Mouse (Mus musculus) kidney, postnatal 0 days (tissue): ENCODE results near the gene Dgcr8. TPM values are rescaled to one million over a fixed set of nuclear protein-coding genes. Genes with fewer than 3 reads are reported as not detected.
"Not testable (repeated sequence)": the region's sequence is repeated elsewhere in the genome, so short reads cannot be mapped to it uniquely, and the experiment has no call there.

Experiments used
- ATAC-seq: fragments of 200-750 bp; cut with Nextera tagmentation; replicated peaks from 2 replicates; pipeline ENCODE4 v1.8.0; 2017; ENCODE audit warnings: low read depth, moderate number of reproducible peaks, moderate TSS enrichment, moderate library complexity; ENCODE audit not compliant: low FRiP score
- DNase-seq: peaks from one replicate; pipeline ENCODE4 v3.0.0-alpha.2; 2016; ENCODE audit warnings: low spot score
- H3K27ac ChIP-seq: fragments of 300-500 bp; sonication (generic); 2 replicates; pipeline ENCODE4 v1.5.1; 2014; ENCODE audit warnings: mild to moderate bottlenecking
- H3K27me3 ChIP-seq: fragments of 300-500 bp; sonication (generic); 2 replicates; pipeline ENCODE4 v1.6.1; 2014; ENCODE audit warnings: low read length, mixed read lengths; ENCODE audit not compliant: insufficient read depth
- H3K36me3 ChIP-seq: fragments of 300-500 bp; sonication (generic); 2 replicates; pipeline ENCODE4 v1.6.1; 2014; ENCODE audit warnings: low read length, mixed read lengths; ENCODE audit not compliant: insufficient read depth
- H3K4me1 ChIP-seq: fragments of 300-500 bp; sonication (generic); replicated peaks from 2 replicates; pipeline ENCODE4 v1.6.1; 2014; ENCODE audit warnings: antibody characterized with exemption, low read length, mixed read lengths; ENCODE audit not compliant: insufficient read depth
- H3K4me2 ChIP-seq: fragments of 300-500 bp; sonication (generic); 2 replicates; pipeline ENCODE4 v1.6.1; 2014; ENCODE audit warnings: mild to moderate bottlenecking, low read length, moderate library complexity, mixed read lengths
- H3K4me3 ChIP-seq: fragments of 300-500 bp; sonication (generic); replicated peaks from 2 replicates; pipeline ENCODE4 v1.5.1; 2014; ENCODE audit warnings: low read depth, low read length
- H3K9ac ChIP-seq: fragments of 300-500 bp; sonication (generic); 2 replicates; pipeline ENCODE4 v1.6.1; 2014; ENCODE audit warnings: low read depth, low read length
- H3K9me3 ChIP-seq: fragments of 300-500 bp; sonication (generic); replicated peaks from 2 replicates; pipeline ENCODE4 v1.6.1; 2016; ENCODE audit warnings: low read length, inconsistent platforms, mixed read lengths
- CTCF ChIP-seq: IDR thresholded peaks from 2 replicates; pipeline ENCODE4 v1.5.1; 2016; ENCODE audit warnings: antibody characterized with exemption, low read depth, mild to moderate bottlenecking, moderate library complexity
- WGBS: fragments of 180-500 bp; shearing (Covaris S2); extraction: QIAGEN DNeasy Blood & Tissue Kit; methylation state at CpG from one replicate; pipeline ENCODE4 v1.1.7; 2014; 5-methylcytosine and 5-hydroxymethylcytosine counted together
- polyA plus RNA-seq: library from polyadenylated mRNA; unstranded; fragments of >200 nt; fragmentation: Nextera tagmentation; extraction: Ambion mirVana; gene quantifications from 2 replicates; pipeline ENCODE4 v1.2.1, GENCODE M21; 2015

Dgcr8 gene
- polyA plus RNA-seq, 1 experiment from 2014 or later, result 15.6 TPM

- Histone ChIP-seq H3K36me3 (no peaks in the 10 kb centered on the region), H3K27me3 (no peaks in the 10 kb centered on the region), H3K4me3 (no peak overlapping the region), H3K4me2 (no peak overlapping the region), H3K27ac (no peak overlapping the region), H3K4me1 (no peaks in the 10 kb centered on the region), H3K9ac (no peak overlapping the region), H3K9me3 (no peaks in the 10 kb centered on the region)
- 87% methylated on average over 6 of the region's 6 CpGs for WGBS
- no peak for TF ChIP-seq CTCF
- ATAC-seq, result no peak
- DNase-seq, result no peak
Observed at GRCm38 (mm10) chr16:18324031-18324430, 35.0 kb upstream of the Dgcr8 start.

DNA sequence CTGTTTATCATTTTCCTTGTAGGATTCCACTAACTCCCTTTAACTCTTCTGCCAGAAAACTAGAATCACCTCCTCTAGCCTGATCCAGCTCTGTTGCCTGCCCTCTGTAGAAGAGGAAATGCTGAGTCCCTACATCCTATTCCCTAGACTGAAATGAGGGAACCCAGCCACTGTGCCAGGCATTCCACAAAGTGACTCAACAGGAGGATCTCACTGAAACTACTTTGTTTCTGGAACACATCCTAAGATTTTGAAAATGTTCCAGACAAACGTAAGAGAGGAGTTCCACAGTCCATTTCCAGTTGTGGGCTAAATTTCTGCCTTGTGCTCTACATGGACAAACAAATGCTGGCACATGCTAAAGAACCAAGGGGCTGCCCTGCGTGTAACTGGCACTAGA lies 34.4 kb upstream of the Dgcr8 start:
- ATAC-seq, result no peak
- 73% methylated on average over 2 of the region's 2 CpGs for WGBS

GRCm38 (mm10) chr16:18321443-18321842 lies 32.4 kb upstream of the Dgcr8 start:
- H3K4me1 ChIP-seq, result no peaks in the 10 kb centered on the region
- ATAC-seq (no peak), DNase-seq (no peak)
- no peaks in the 10 kb centered on the region for H3K9me3 ChIP-seq
- WGBS, result 84% methylated on average over 2 of the region's 2 CpGs
- no peaks in the 10 kb centered on the region for H3K36me3 ChIP-seq
- no peak overlapping the region for H3K4me2 ChIP-seq
- TF ChIP-seq CTCF, result no peak
- H3K9ac ChIP-seq, result no peak overlapping the region
- H3K27ac ChIP-seq, result no peak overlapping the region
- no peak overlapping the region for H3K4me3 ChIP-seq
- no peaks in the 10 kb centered on the region for H3K27me3 ChIP-seq

More for the DNA sequence above, 34.4 kb upstream of the Dgcr8 start:
- H3K27me3 ChIP-seq, result no peaks in the 10 kb centered on the region
- H3K27ac ChIP-seq, result no peak overlapping the region
- H3K9me3 ChIP-seq, result no peaks in the 10 kb centered on the region
- no peak for DNase-seq
- no peaks in the 10 kb centered on the region for H3K36me3 ChIP-seq
- no peaks in the 10 kb centered on the region for H3K4me1 ChIP-seq
- H3K4me2 ChIP-seq, result no peak overlapping the region
- H3K9ac ChIP-seq, result no peak overlapping the region
- TF ChIP-seq CTCF, result no peak
- no peak overlapping the region for H3K4me3 ChIP-seq

DNA sequence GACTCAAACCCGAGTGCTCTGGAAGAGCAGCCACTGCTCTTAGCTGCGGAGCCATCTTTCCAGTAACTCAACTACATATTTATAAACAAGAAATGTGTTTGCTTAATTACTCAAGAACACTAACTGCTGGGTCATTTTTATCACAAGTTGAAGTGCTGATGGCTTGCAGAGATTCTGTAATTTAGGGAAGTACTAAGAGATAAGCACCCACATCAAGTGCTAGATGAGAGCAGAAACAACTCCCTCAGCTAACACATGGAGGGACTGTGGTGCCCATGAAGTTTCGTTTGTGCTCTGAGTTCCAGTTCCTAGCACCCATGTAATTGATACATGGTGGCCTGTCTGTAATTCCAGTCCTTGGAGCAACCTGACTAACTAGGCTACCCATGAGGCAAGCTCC lies 29.9 kb upstream of the Dgcr8 start:
- ATAC-seq (no peak), DNase-seq (no peak)
- no peak overlapping the region for H3K27ac ChIP-seq
- no peaks in the 10 kb centered on the region for H3K9me3 ChIP-seq
- H3K4me1 ChIP-seq, result no peaks in the 10 kb centered on the region
- H3K4me3 ChIP-seq, result no peak overlapping the region
- no peak overlapping the region for H3K4me2 ChIP-seq
- no peaks in the 10 kb centered on the region for H3K36me3 ChIP-seq
- no peak for TF ChIP-seq CTCF
- H3K27me3 ChIP-seq, result no peaks in the 10 kb centered on the region
- WGBS, result 76% methylated on average over 3 of the region's 3 CpGs
- H3K9ac ChIP-seq, result no peak overlapping the region

- TF ChIP-seq CTCF, result no peak
- H3K27me3 ChIP-seq, result no peaks in the 10 kb centered on the region
- no peak overlapping the region for H3K4me3 ChIP-seq
- no peak for ATAC-seq
- no peaks in the 10 kb centered on the region for H3K9me3 ChIP-seq
- no peak overlapping the region for H3K9ac ChIP-seq
- no peaks in the 10 kb centered on the region for H3K4me1 ChIP-seq
- H3K4me2 ChIP-seq, result no peak overlapping the region
- WGBS, result 92% methylated on average over 1 of the region's 1 CpGs
- no peak overlapping the region for H3K27ac ChIP-seq
- H3K36me3 ChIP-seq, result peaks cover 3% of the 10 kb centered on the region; the same call in 1 of the 2 replicates
- DNase-seq, result no peak
Observed at GRCm38 (mm10) chr16:18308159-18308558, 19.1 kb upstream of the Dgcr8 start.

GRCm38 (mm10) chr16:18289614-18290013 lies 568 bp upstream of the Dgcr8 start:
- not testable (repeated sequence) for ATAC-seq

GRCm38 (mm10) chr16:18288581-18289061 lies 425 bp downstream of the Dgcr8 start:
- DNase-seq (peak; percentile 60), ATAC-seq (peak; percentile 86)
- no peaks in the 10 kb centered on the region for H3K27me3 ChIP-seq
- no peaks in the 10 kb centered on the region for H3K9me3 ChIP-seq
- H3K4me3 ChIP-seq, result peak overlapping the region; percentile 77
- under 1% methylated on average over 31 of the region's 31 CpGs for WGBS
- TF ChIP-seq CTCF, result no peak
- peak overlapping the region; percentile 94 for H3K9ac ChIP-seq
- peak overlapping the region; percentile 82 for H3K4me2 ChIP-seq
- H3K36me3 ChIP-seq, result peaks cover 4% of the 10 kb centered on the region
- peaks cover 8% of the 10 kb centered on the region for H3K4me1 ChIP-seq
- peak overlapping the region; percentile 82 for H3K27ac ChIP-seq

More at GRCm38 (mm10) chr16:18289614-18290013, 568 bp upstream of the Dgcr8 start:
- H3K27me3 ChIP-seq, H3K36me3 ChIP-seq, H3K9me3 ChIP-seq, DNase-seq, H3K27ac ChIP-seq, H3K4me1 ChIP-seq: not testable (repeated sequence)
- 4% methylated on average over 6 of the region's 10 CpGs for WGBS
- peak overlapping the region; percentile 42; the same call in 1 of the 2 replicates for H3K9ac ChIP-seq
- H3K4me3 ChIP-seq, result peak overlapping the region; percentile 77; the same call in 1 of the 2 replicates
- peak overlapping the region; percentile 82 for H3K4me2 ChIP-seq
